Mouse (Mus musculus): ENCODE results near the gene Pnma1. TPM values are rescaled to one million over a fixed set of nuclear protein-coding genes. Genes with fewer than 3 reads are reported as not detected.

Pnma1 gene
- total and polyA plus RNA-seq, 3 experiments: 0.31 to 0.46 TPM; not detected in 1

DNA sequence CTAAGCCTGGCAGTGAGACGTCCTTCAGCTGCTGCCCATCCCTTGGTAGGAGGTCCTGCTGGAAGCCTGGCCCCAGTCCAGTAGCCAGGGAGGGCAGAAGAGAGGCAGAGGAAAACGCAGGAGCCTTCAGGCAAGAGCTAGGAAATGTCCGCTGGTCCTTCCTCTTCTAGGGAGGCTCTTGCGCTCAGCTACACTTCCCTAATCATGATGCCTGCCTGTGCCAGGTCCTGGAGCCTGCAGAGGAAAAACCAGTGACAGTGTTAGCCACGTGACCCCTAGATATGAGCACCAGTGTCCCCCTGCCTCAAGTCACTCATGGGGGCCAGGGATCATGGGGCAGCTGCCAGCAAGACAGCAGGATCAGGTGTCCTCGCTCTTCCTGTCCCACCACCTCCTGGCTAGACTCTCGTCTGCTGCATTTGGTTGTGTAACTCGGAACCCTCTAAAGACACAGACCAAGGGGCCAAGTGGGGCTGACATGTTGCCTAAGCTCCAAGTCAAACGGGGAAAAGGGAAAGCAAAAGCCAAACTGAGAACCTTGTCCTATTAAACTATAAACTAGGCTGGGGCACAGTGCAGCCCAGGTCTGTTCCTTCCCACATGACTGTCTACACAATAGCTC, 26.0 kb upstream of the Pnma1 start:
- H3K27me3 ChIP-seq (ENCODE audit: control insufficient read depth in 1 of 2, insufficient read depth in 2 of 2, low read length in 2 of 2): no peaks in the 10 kb centered on the region
- no peak overlapping the region for H3K4me3 ChIP-seq (ENCODE audit: control insufficient read depth in 1 of 2, insufficient read depth in 1 of 2, low read depth in 2 of 2, low read length in 2 of 2)
- peak overlapping the region; percentile 58; the same call in 1 of the 2 replicates for H3K27ac ChIP-seq (ENCODE audit: control insufficient read depth, low read depth, low read length)
- H3K9me3 ChIP-seq (replicated peaks; ENCODE audit: insufficient read depth, low read length): no peaks in the 10 kb centered on the region
- peaks cover 72% of the 10 kb centered on the region for H3K79me2 ChIP-seq (ENCODE audit: control insufficient read depth, insufficient read depth, low read length, poor library complexity)
- peaks cover 9 to 39% of the 10 kb centered on the region in 2 experiments for H3K36me3 ChIP-seq (ENCODE audit: control insufficient read depth in 1 of 2, insufficient read depth in 2 of 2, low read length in 2 of 2)
- DNase-seq (ENCODE audit: low read depth, low spot score): peak; percentile 24
- H3K4me1 ChIP-seq (ENCODE audit: control insufficient read depth in 1 of 2, insufficient read depth in 2 of 2, low read length in 2 of 2): peaks cover 31 to 40% of the 10 kb centered on the region in 2 experiments
- TF ChIP-seq ZKSCAN1 (IDR thresholded peaks at IDR 0.05; ENCODE audit: low read depth, low read length) (no peak), USF1 (IDR thresholded peaks at IDR 0.05; ENCODE audit: low read depth, low read length) (peak; percentile 62)
- H3K9ac ChIP-seq (ENCODE audit: control insufficient read depth, low read depth, low read length, poor library complexity, severe bottlenecking): no peak overlapping the region

DNA sequence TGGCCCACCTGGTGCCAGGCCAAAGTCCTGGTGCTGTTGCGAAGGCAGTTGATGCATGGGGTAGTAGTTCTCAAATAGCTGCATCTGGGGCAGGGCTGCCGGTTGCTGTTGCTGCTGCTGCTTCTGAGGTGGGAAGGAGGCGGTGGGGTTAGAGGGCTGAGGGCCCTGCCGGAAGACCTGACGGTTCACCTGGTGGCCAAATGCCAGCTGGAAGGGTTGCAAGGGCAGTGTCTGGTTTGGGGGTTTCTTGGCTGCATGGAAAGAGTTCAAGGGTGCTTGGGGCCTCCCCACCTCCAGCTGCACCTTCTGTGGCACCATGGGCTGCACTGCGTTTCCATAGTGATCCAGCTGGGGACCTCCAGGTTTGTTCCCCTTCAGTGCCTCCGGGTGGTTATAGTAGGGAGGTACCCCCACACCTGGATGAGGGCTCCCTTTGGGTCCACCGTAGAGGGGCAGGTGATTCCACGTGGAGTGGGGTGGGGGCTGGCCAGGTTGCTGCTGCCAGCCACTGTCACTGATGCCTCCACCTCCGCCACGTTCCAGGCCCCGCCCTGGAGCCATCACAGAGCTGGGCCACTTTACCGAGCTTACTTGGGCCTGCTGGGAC, 25.1 kb upstream of the Pnma1 start:
- Histone ChIP-seq H3K27ac (ENCODE audit: control insufficient read depth, low read depth, low read length) (no peak overlapping the region), H3K4me3 (ENCODE audit: control insufficient read depth in 1 of 2, insufficient read depth in 1 of 2, low read depth in 2 of 2, low read length in 2 of 2) (no peak overlapping the region), H3K9me3 (replicated peaks; ENCODE audit: insufficient read depth, low read length) (no peaks in the 10 kb centered on the region), H3K36me3 (ENCODE audit: control insufficient read depth in 1 of 2, insufficient read depth in 2 of 2, low read length in 2 of 2) (peaks cover 13 to 30% of the 10 kb centered on the region in 2 experiments), H3K79me2 (ENCODE audit: control insufficient read depth, insufficient read depth, low read length, poor library complexity) (peaks cover 68% of the 10 kb centered on the region), H3K4me1 (ENCODE audit: control insufficient read depth in 1 of 2, insufficient read depth in 2 of 2, low read length in 2 of 2) (peaks cover 24 to 31% of the 10 kb centered on the region in 2 experiments), H3K27me3 (ENCODE audit: control insufficient read depth in 1 of 2, insufficient read depth in 2 of 2, low read length in 2 of 2) (no peaks in the 10 kb centered on the region), H3K9ac (ENCODE audit: control insufficient read depth, low read depth, low read length, poor library complexity, severe bottlenecking) (no peak overlapping the region)
- no peak for TF ChIP-seq NELFE (IDR thresholded peaks at IDR 0.05; ENCODE audit: low read depth, low read length)
- no peak for TF ChIP-seq SIN3A (IDR thresholded peaks at IDR 0.05; ENCODE audit: low read length)
- TF ChIP-seq USF1 (IDR thresholded peaks at IDR 0.05; ENCODE audit: low read depth, low read length): no peak
- TF ChIP-seq CHD2 (IDR thresholded peaks at IDR 0.05; ENCODE audit: low read length): no peak
- TF ChIP-seq E2F4 (IDR thresholded peaks at IDR 0.05; ENCODE audit: borderline replicate concordance, low read depth, low read length): no peak
- TF ChIP-seq POLR2A (IDR thresholded peaks at IDR 0.05; ENCODE audit: control insufficient read depth in 1 of 2, insufficient read depth in 1 of 2, low read depth in 1 of 2, low read length in 2 of 2, poor library complexity in 1 of 2): no peak
- no peak for TF ChIP-seq GATA1 (IDR thresholded peaks at IDR 0.05; ENCODE audit: low read depth, low read length)
- no peak for TF ChIP-seq CTCF (IDR thresholded peaks at IDR 0.05 in 2 of 3, conservative IDR thresholded peaks at IDR 0.05 in 1 of 3; ENCODE audit: control insufficient read depth in 1 of 3, insufficient read depth in 1 of 3, low read depth in 2 of 3, low read length in 3 of 3, poor library complexity in 1 of 3, severe bottlenecking in 1 of 3)
- TF ChIP-seq SMC3 (IDR thresholded peaks at IDR 0.05; ENCODE audit: low read depth, low read length): no peak
- TF ChIP-seq USF2 (IDR thresholded peaks at IDR 0.05; ENCODE audit: borderline replicate concordance in 1 of 2, insufficient read depth in 1 of 2, low read depth in 1 of 2, low read length in 2 of 2): no peak
- no peak for TF ChIP-seq ZC3H11A (IDR thresholded peaks at IDR 0.05; ENCODE audit: low read depth, low read length)
- TF ChIP-seq MAZ (IDR thresholded peaks at IDR 0.05; ENCODE audit: low read depth, low read length): no peak
- no peak for TF ChIP-seq BHLHE40 (IDR thresholded peaks at IDR 0.05; ENCODE audit: borderline replicate concordance, low read depth, low read length)
- no peak for TF ChIP-seq ZNF384 (IDR thresholded peaks at IDR 0.05; ENCODE audit: low read depth, low read length)
- no peak for TF ChIP-seq RCOR1 (IDR thresholded peaks at IDR 0.05; ENCODE audit: low read depth, low read length)
- TF ChIP-seq JUND (IDR thresholded peaks at IDR 0.05; ENCODE audit: low read depth, low read length): no peak
- no peak for TF ChIP-seq MYC (IDR thresholded peaks at IDR 0.05; ENCODE audit: low read depth, low read length)
- TF ChIP-seq MXI1 (IDR thresholded peaks at IDR 0.05; ENCODE audit: low read depth, low read length): no peak
- no peak for TF ChIP-seq NRF1 (IDR thresholded peaks at IDR 0.05; ENCODE audit: insufficient read depth, low read depth, low read length, poor library complexity, severe bottlenecking)
- DNase-seq (ENCODE audit: low read depth, low spot score): no peak

Measured in MEL (cell line).